Mouse (Mus musculus): ENCODE results near the gene Fbxo27. TPM values are rescaled to one million over a fixed set of nuclear protein-coding genes. Genes with fewer than 3 reads are reported as not detected.
A peak's percentile ranks its signal among the peaks of the same experiment; 100 is the strongest.

Fbxo27 gene
- polyA plus RNA-seq, 1 experiment, result 3.7 TPM

GRCm38 (mm10) chr7:28739829-28740228 lies 47.2 kb downstream of the Fbxo27 start:
- H3K4me1 ChIP-seq (ENCODE audit: control insufficient read depth, insufficient read depth, insufficient read length), result peaks cover 4% of the 10 kb centered on the region
- no peak for DNase-seq (ENCODE audit: low read depth in 1 of 2, low spot score in 2 of 2)
- H3K4me3 ChIP-seq (ENCODE audit: extremely low read depth, insufficient read depth, insufficient read length), result no peak overlapping the region
- no peaks in the 10 kb centered on the region for H3K27me3 ChIP-seq (ENCODE audit: control insufficient read depth, insufficient read depth, low read length)
- no peak overlapping the region for H3K27ac ChIP-seq (ENCODE audit: insufficient read depth, low read length)
- 96% methylated on average over 21 of the region's 21 CpGs for WGBS
- TF ChIP-seq POLR2A (IDR thresholded peaks at IDR 0.05; ENCODE audit: low read depth, low read length) (no peak), CTCF (IDR thresholded peaks at IDR 0.05; ENCODE audit: extremely low read depth, insufficient read depth, insufficient read length, insufficient replicate concordance) (no peak)
- no peaks in the 10 kb centered on the region for H3K36me3 ChIP-seq (ENCODE audit: control insufficient read depth, insufficient read depth, low read length)

GRCm38 (mm10) chr7:28740949-28741348 lies 48.3 kb downstream of the Fbxo27 start:
- 34% methylated on average over 9 of the region's 9 CpGs for WGBS
- peak overlapping the region; percentile 85 for H3K4me3 ChIP-seq (ENCODE audit: extremely low read depth, insufficient read depth, insufficient read length)
- no peak for DNase-seq (ENCODE audit: low read depth in 1 of 2, low spot score in 2 of 2)
- H3K36me3 ChIP-seq (ENCODE audit: control insufficient read depth, insufficient read depth, low read length), result peaks cover 2% of the 10 kb centered on the region; the same call in 1 of the 2 replicates
- 0 out of 2 replicates have a peak overlapping the region, but pooled peaks have one; percentile 69 for H3K27ac ChIP-seq (ENCODE audit: insufficient read depth, low read length)
- TF ChIP-seq POLR2A (IDR thresholded peaks at IDR 0.05; ENCODE audit: low read depth, low read length) (no peak), CTCF (IDR thresholded peaks at IDR 0.05; ENCODE audit: extremely low read depth, insufficient read depth, insufficient read length, insufficient replicate concordance) (no peak)
- H3K4me1 ChIP-seq (ENCODE audit: control insufficient read depth, insufficient read depth, insufficient read length), result peaks cover 4% of the 10 kb centered on the region
- no peaks in the 10 kb centered on the region for H3K27me3 ChIP-seq (ENCODE audit: control insufficient read depth, insufficient read depth, low read length)

- TF ChIP-seq CTCF (IDR thresholded peaks at IDR 0.05; ENCODE audit: extremely low read depth, insufficient read depth, insufficient read length, insufficient replicate concordance), result no peak
- no peak for TF ChIP-seq POLR2A (IDR thresholded peaks at IDR 0.05; ENCODE audit: low read depth, low read length)
- no peak for DNase-seq (ENCODE audit: low read depth in 1 of 2, low spot score in 2 of 2)
- Histone ChIP-seq H3K36me3 (ENCODE audit: control insufficient read depth, insufficient read depth, low read length) (peaks cover 2% of the 10 kb centered on the region; the same call in 1 of the 2 replicates), H3K4me1 (ENCODE audit: control insufficient read depth, insufficient read depth, insufficient read length) (peaks cover 4% of the 10 kb centered on the region), H3K4me3 (ENCODE audit: extremely low read depth, insufficient read depth, insufficient read length) (peak overlapping the region; percentile 85), H3K27me3 (ENCODE audit: control insufficient read depth, insufficient read depth, low read length) (no peaks in the 10 kb centered on the region), H3K27ac (ENCODE audit: insufficient read depth, low read length) (peak overlapping the region; percentile 69)
- WGBS, result under 1% methylated on average over 13 of the region's 13 CpGs
These were observed 48.7 kb downstream of the Fbxo27 start for GRCm38 (mm10) chr7:28741368-28741708.

GRCm38 (mm10) chr7:28741709-28742438 lies 49.2 kb downstream of the Fbxo27 start, which contains the start of the genes Mrps12 and Sars2:
Gene Mrps12 (minus strand): TSS chr7:28741820.
Gene Sars2 (plus strand): TSS chr7:28741992.
- under 1% methylated on average over 39 of the region's 39 CpGs for WGBS
- peak; percentile 87 to 98 for DNase-seq (ENCODE audit: low read depth in 1 of 2, low spot score in 2 of 2)
- TF ChIP-seq POLR2A (IDR thresholded peaks at IDR 0.05; ENCODE audit: low read depth, low read length) (peak; percentile 81), CTCF (IDR thresholded peaks at IDR 0.05; ENCODE audit: extremely low read depth, insufficient read depth, insufficient read length, insufficient replicate concordance) (peak; percentile 85)
- Histone ChIP-seq H3K4me3 (ENCODE audit: extremely low read depth, insufficient read depth, insufficient read length) (peak within 1 kb of the TSS; percentile 85), H3K27ac (ENCODE audit: insufficient read depth, low read length) (peak within 1 kb of the TSS; percentile 84), H3K36me3 (ENCODE audit: control insufficient read depth, insufficient read depth, low read length) (peaks cover 5% of the 10 kb centered on the region), H3K27me3 (ENCODE audit: control insufficient read depth, insufficient read depth, low read length) (no peaks in the 10 kb centered on the region), H3K4me1 (ENCODE audit: control insufficient read depth, insufficient read depth, insufficient read length) (peaks cover 4% of the 10 kb centered on the region)

Other genes with a start within 250 kb of the Fbxo27 start
- gene Lrfn1, start 240.9 kb upstream of the Fbxo27 start, polyA plus RNA-seq (2012; rRNA removed), result 2.7 and 3.3 TPM in 2 replicates
- gene Ifnl2, start 182.4 kb upstream of the Fbxo27 start, polyA plus RNA-seq (2012; rRNA removed), result not detected in 2 replicates
- gene Ifnl3, start 170.0 kb upstream of the Fbxo27 start, polyA plus RNA-seq (2012; rRNA removed), result not detected in 2 replicates
- 3,549 and 8,446 TPM in 2 replicates for gene Sycn, start 152.0 kb upstream of the Fbxo27 start, polyA plus RNA-seq (2012; rRNA removed)
- 0.81 and 1.0 TPM in 2 replicates for gene Nccrp1, start 145.6 kb upstream of the Fbxo27 start, polyA plus RNA-seq (2012; rRNA removed)
- 48.2 and 68.2 TPM in 2 replicates for gene Samd4b, start 94.7 kb upstream of the Fbxo27 start, polyA plus RNA-seq (2012; rRNA removed)
- gene Pak4, start 94.7 kb upstream of the Fbxo27 start, polyA plus RNA-seq (2012; rRNA removed), result 13.2 and 17.6 TPM in 2 replicates
- not detected in 2 replicates for gene Acp7, start 61.5 kb upstream of the Fbxo27 start, polyA plus RNA-seq (2012; rRNA removed)
- 5.9 and 7.6 TPM in 2 replicates for gene Fbxo17, start 24.0 kb downstream of the Fbxo27 start, polyA plus RNA-seq (2012; rRNA removed)
- 34.5 and 41.9 TPM in 2 replicates for gene Mrps12, start 49.0 kb downstream of the Fbxo27 start, polyA plus RNA-seq (2012; rRNA removed)
- gene Sars2, start 49.1 kb downstream of the Fbxo27 start, polyA plus RNA-seq (2012; rRNA removed), result 21.5 and 28.8 TPM in 2 replicates
- gene Ccer2, start 63.3 kb downstream of the Fbxo27 start, polyA plus RNA-seq (2012; rRNA removed), result not detected in 2 replicates
- gene Sirt2, start 73.9 kb downstream of the Fbxo27 start, polyA plus RNA-seq (2012; rRNA removed), result 48.4 and 53.3 TPM in 2 replicates
- gene Nfkbib, start 74.7 kb downstream of the Fbxo27 start, polyA plus RNA-seq (2012; rRNA removed), result 51.1 and 67.9 TPM in 2 replicates
- gene Rinl, start 96.1 kb downstream of the Fbxo27 start, polyA plus RNA-seq (2012; rRNA removed), result 35.4 and 36.4 TPM in 2 replicates
- 189 and 209 TPM in 2 replicates for gene Hnrnpl, start 115.7 kb downstream of the Fbxo27 start, polyA plus RNA-seq (2012; rRNA removed)
- gene Ech1, start 132.4 kb downstream of the Fbxo27 start, polyA plus RNA-seq (2012; rRNA removed), result 101 and 108 TPM in 2 replicates
- gene Lgals4, start 141.0 kb downstream of the Fbxo27 start, polyA plus RNA-seq (2012; rRNA removed), result 11.6 and 13.3 TPM in 2 replicates
- gene Lgals7, start 171.0 kb downstream of the Fbxo27 start, polyA plus RNA-seq (2012; rRNA removed), result 0.34 and 0.48 TPM in 2 replicates
- gene Capn12, start 188.6 kb downstream of the Fbxo27 start, polyA plus RNA-seq (2012; rRNA removed), result 0.13 and 0.14 TPM in 2 replicates

All from spleen, adult 2 months (tissue).